Mouse (Mus musculus) MEL-GATA-1-ER (cell line): ENCODE measurements around the gene Hist2h2be.
A peak's percentile ranks its signal among the peaks of the same experiment; 100 is the strongest.
"Not testable (repeated sequence)": the region's sequence is repeated elsewhere in the genome, so short reads cannot be mapped to it uniquely, and the experiment has no call there.

Source experiments
- DNase-seq: peaks from one replicate; pipeline ENCODE4 v3.0.0-alpha.2; 2012; ENCODE audit warnings: low read depth; ENCODE audit errors: extremely low read depth

The Hist2h2be gene

DNA sequence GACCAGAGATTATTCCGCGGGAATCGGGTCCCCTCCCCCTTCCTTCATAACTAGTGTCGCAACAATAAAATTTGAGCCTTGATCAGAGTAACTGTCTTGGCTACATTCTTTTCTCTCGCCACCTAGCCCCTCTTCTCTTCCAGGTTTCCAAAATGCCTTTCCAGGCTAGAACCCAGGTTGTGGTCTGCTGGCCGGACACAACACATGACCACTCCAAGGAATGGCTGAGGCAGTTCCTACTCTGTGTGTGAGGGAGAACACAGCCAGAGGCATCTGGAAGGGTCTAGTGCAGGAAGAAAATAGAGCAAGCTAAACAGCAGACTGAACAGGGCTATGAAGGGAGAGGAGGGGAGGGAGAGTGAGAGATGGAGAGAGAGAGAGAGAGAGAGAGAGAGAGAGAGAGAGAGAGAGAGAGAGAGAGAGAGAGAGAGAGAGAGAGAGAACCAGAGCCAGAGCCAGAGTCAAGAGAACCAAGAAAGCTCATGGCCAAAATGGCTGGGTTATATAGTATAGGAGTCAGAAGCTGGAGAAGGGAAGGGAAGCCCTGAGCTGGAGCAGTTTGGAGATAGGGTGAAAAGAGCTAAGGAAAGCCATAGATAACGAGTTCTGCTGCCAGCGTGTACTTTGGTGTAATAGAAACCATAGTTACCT lies 22.2 kb upstream of the Hist2h2be start:
- DNase-seq: not testable (repeated sequence)

DNA sequence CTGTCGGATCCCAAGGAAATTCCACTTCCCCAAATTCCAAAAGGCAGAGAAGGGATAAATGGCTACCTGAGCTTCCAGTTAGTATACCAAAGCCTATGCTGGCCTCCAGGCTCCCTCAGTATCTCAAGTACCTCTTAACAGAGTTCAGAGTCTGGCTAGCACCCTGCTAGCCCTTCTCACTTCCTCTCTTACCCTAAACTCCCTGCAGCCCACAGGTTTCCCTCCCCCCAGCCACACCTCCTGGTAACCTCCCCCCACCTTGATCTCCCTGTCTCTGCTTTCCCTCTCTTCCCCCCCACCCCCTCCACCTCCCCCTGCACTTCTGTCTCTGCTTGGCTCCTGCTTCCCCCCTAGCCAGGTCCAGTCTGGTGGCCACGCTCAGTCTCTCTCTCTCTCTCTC lies 21.2 kb upstream of the Hist2h2be start:
- DNase-seq: no peak

GRCm38 (mm10) chr3:96207819-96208218 lies 13.1 kb upstream of the Hist2h2be start:
- DNase-seq: no peak

DNA sequence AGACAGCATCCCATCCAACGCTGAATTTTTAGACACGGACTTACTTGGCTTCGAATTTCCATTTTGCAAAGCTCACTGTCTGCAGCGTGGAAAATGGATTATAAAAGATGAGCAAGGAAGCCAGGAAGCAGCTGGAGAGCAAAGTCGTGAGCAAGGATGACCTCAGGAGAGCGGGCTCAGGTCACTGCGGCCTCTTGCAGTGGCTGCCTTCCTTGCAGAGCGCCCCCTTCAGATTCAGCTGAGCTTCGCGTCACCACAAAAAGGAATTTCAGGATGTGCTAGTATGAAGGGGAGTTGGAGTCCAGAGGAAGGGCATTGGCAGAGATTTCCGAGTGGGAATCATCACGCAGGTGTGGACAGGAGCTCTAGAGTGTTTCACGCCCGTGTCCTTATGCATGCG lies 11.7 kb upstream of the Hist2h2be start:
- no peak for DNase-seq

DNA sequence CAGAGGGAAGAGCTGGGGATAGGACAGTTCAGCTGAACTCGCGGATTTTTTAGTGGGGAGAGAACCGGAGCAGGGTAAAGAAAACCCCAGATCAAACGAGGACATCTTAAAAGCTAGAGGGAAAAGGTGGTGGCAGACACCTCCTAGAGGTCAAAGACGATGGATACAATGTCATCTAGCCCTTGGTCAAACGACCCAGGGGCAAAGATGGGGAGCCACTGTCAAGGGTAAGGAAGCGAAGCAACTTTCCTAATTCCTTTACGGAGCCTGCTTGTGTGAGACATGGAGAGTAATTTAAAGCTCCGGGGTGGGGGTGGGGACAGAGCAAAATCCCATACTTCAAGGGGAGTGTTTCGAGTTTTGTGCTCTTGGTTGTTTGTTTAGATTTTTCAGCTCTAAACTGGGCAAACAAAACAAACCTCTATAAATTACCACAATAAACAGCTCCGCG lies 1.7 kb upstream of the Hist2h2be start:
- peak; percentile 67 for DNase-seq

GRCm38 (mm10) chr3:96219661-96220130 lies 1.2 kb upstream of the Hist2h2be start, which contains the start of the genes Bola1 and Hist2h2ab:
Gene Bola1 (minus strand): TSS chr3:96219709.
Gene Hist2h2ab (plus strand): TSS chr3:96219865.
- peak; percentile 100 for DNase-seq

- peak; percentile 82 for DNase-seq
Measured at GRCm38 (mm10) chr3:96220131-96220764, 671 bp upstream of the Hist2h2be start.

- DNase-seq: peak; percentile 75
Measured at GRCm38 (mm10) chr3:96221640-96222038, 720 bp downstream of the Hist2h2be start.

- no peak for DNase-seq
Measured at GRCm38 (mm10) chr3:96222774-96223173, 1.9 kb downstream of the Hist2h2be start.

DNA sequence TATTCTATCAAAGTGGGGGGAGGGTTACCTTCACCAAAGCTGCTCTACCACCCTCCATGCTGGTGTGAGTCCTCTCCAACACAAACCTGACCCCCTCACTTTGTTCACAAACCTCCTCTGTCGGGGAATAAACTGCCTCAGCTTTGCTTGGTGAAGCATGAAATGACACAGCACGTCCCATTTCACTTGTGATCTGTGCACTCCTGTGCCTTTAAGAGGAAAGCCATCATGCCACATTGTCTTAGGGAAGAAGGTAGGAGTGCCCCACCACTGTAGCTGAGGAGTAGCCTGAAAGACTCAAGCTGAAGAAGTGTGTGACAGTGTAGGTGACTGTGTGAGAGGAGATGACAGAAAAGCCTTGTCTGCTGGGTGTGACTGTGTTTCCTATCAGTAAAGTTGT lies 4.5 kb downstream of the Hist2h2be start:
- DNase-seq: no peak

DNA sequence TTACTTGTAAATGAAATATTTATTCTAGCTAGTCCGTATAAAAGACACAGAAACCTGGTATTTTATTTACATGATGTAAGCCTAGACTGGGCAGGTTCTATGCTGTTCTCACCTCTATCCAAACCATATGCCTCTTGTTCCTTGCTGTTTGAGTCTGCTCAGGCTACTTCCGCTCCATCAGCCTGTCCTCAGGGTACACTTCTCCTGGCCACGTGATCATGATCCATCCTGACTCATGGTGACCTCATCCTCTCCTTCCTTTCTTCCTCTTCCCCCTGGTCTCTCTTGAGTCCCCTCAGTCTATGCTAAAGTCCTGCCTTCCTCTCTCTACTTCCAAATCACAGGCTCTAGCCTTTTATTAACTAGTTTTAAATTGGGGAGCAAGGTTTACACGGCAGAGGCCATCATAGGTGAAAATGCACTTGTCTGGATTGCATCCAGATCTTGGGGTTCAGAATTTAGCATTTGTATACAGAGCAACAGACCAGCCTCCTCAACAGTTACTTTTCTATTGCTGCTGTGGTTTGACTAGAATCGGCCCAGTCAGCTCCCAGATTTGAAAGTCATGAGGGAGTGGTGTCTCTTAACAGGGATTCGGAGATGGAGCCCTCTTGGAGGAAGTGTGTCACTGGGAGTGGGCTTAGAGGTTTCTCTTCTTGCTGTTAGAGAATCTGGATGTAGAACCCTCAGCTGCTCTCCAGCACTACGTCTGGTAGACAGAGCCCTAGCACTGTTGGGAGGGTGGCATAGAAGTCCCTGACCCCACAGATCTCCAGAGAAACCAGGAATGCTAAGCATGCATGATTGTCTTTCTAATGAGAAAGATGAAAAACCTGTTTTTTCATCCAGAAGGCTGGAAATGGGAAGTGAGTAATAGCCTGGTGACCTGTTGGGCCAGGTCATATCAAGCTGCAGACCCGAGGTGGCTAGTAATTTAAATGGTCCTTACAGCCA lies 6.1 kb downstream of the Hist2h2be start:
- no peak for DNase-seq

- no peak for DNase-seq
Measured at GRCm38 (mm10) chr3:96228828-96229227, 7.9 kb downstream of the Hist2h2be start.

- DNase-seq: no peak
Measured at GRCm38 (mm10) chr3:96230404-96230803, 9.5 kb downstream of the Hist2h2be start.

- DNase-seq: no peak
Measured at GRCm38 (mm10) chr3:96230910-96231757, 10.2 kb downstream of the Hist2h2be start.

DNA sequence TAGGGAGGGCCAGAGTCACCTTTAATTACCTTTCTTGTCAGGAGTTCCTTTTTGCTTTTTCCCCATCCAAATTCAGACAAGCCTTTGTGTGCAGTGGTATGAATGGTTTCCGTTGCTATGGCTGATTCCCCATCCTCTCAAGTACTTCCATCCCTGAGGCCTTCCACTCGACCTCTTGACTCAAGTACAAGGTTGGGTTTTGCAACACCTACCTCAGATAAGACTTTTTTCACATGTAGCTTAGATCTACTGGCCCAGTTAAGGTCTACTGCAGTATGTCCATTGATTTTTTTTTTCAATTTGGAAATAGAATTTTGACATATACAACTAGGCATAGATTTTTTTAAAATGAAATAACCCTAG lies 10.8 kb downstream of the Hist2h2be start:
- no peak for DNase-seq

- no peak for DNase-seq
Measured at GRCm38 (mm10) chr3:96234914-96235313, 14.0 kb downstream of the Hist2h2be start.

- DNase-seq: no peak
Measured at GRCm38 (mm10) chr3:96235836-96236235, 14.9 kb downstream of the Hist2h2be start.

DNA sequence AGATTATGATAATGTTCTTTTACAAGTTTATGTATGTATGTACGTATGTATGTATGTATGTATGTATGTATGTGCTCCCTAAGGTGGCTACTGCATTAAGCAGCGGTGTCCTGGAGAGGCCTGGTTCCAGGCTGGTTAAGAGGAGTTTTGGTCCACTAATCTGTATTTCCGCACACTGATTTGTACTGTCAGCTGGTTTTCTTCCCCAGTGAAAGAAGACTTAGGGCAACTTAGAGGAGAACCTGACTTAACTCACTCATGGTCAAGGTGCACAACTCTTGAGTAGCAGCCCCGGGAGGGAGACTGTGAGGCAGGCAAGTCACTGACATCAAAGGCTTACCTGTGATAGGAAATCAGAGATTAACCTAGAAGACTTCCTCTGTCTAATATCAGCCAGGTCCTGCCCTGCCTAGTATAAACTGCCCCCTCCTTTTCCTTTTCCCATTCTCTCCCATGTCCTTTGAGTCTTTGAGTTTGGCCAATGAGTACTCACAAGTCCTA lies 16.0 kb downstream of the Hist2h2be start:
- no peak for DNase-seq

GRCm38 (mm10) chr3:96237335-96237903 lies 16.5 kb downstream of the Hist2h2be start:
- DNase-seq: peak; percentile 85

GRCm38 (mm10) chr3:96237904-96238511 lies 17.1 kb downstream of the Hist2h2be start:
- peak; percentile 95 for DNase-seq
